Comparison of ENCODE assay signal across 9 mouse cellular contexts in the genomic region with DNA sequence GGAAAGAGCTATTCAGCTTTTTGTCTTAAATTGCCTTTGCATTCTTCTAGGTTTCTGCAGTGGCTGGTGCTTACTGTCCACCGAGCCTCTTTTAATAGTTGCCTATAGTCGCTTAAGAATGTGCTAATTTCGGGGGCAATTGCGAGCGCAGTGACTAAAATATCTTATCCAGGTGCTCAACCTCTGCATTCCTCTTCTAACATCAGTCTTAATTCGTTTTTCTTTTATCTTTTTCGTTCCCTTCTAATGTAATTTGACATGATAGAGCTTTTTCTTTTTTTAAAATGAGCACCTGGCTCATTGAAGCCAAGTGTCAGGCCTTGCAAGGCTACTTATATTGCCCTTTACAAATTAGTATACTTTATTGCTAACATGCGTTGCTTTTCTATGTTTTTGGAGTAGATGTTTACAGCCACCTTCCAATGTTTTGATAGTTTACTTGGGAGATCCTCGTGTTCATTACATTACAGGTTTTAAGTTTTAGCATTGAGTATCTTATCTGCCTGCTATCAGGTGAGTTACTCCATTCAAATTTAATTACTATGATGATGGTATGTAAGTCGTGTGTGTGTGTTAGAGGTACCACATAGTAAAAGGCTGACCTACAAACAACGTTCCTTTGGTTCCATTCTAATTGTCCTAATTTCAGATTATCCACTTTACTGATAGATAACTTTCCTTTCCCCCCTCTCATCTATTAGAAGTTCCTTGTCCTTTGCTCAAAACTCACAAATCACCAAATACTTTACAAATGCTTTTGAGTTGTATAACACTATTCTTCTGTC. TPM values are rescaled to one million over a fixed set of nuclear protein-coding genes. Genes with fewer than 3 reads are reported as not detected.
A peak's percentile ranks its signal among the peaks of the same experiment; 100 is the strongest.
DNase-seq lines count a peak whose midpoint lies in the region; ATAC-seq and TF ChIP-seq lines count a peak whose summit lies in the region.
"Had no signal": no experiment of that assay in that cellular context is flagged by ENCODE, and none has a peak within 500 bp of the region (broad histone marks: within the 10 kb centered on the region; RNA-seq: fewer than 3 reads in every experiment).

No protein-coding gene starts in this region.

- peaks cover 8% of the 10 kb centered on the region for H3K4me1 ChIP-seq in lung, embryonic 14.5 days (ENCODE audit: insufficient read depth)
- H3K4me1 ChIP-seq in intestine, postnatal 0 days (replicated peaks; ENCODE audit: control insufficient read depth, insufficient read depth, low read length) = peaks cover 12% of the 10 kb centered on the region
- H3K4me1 ChIP-seq in small intestine, adult 2 months (ENCODE audit: control insufficient read depth, insufficient read depth, insufficient read length, low read length) = peaks cover 6% of the 10 kb centered on the region; the same call in 1 of the 2 replicates

- no peak for TF ChIP-seq POLR2A in small intestine, adult 2 months (IDR thresholded peaks at IDR 0.05; ENCODE audit: low read depth, low read length)

- peak overlapping the region; percentile 52 for H3K4me3 ChIP-seq in lung, embryonic 14.5 days (ENCODE audit: low read depth, low read length)
- H3K4me3 ChIP-seq in intestine, postnatal 0 days (ENCODE audit: low read depth, low read length) = peak overlapping the region; percentile 24
- peak overlapping the region; percentile 27; the same call in 1 of the 2 replicates for H3K4me3 ChIP-seq in small intestine, adult 2 months (ENCODE audit: low read depth, low read length)

- no peak for TF ChIP-seq CTCF in lung, embryonic 14.5 days (IDR thresholded peaks at IDR 0.05; ENCODE audit: low read depth)
- no peak for TF ChIP-seq CTCF in intestine, postnatal 0 days (IDR thresholded peaks at IDR 0.05; ENCODE audit: low read depth)
- no peak for TF ChIP-seq CTCF in small intestine, adult 2 months (IDR thresholded peaks at IDR 0.05; ENCODE audit: extremely low read depth, insufficient read length, insufficient replicate concordance, low read depth, low read length)

- H3K9me3 ChIP-seq in lung, embryonic 14.5 days (ENCODE audit: low read depth, low read length) = no peaks in the 10 kb centered on the region
- no peaks in the 10 kb centered on the region for H3K9me3 ChIP-seq in intestine, postnatal 0 days (ENCODE audit: control insufficient read depth)

- DNase-seq in lung, embryonic 14.5 days = peak; percentile 54
- no peak for DNase-seq in lung, postnatal 10 days
- DNase-seq in embryo, embryonic 9.5 days (ENCODE audit: extremely low spot score) = peak; percentile 61
- DNase-seq in right cerebral cortex, postnatal 4 days = no peak
- no peak for DNase-seq in adrenal gland, postnatal 10 days
- DNase-seq in T-cell, adult 2 months (ENCODE audit: low spot score) = no peak

- peak overlapping the region; percentile 62 for H3K9ac ChIP-seq in lung, embryonic 14.5 days
- no peak overlapping the region for H3K9ac ChIP-seq in intestine, postnatal 0 days (ENCODE audit: low read depth, low read length)

- 2% methylated on average over 11 of the region's 11 CpGs for WGBS in lung, embryonic 14.5 days
- 3% methylated on average over 11 of the region's 11 CpGs for WGBS in intestine, postnatal 0 days
- WGBS in small intestine, adult 2 months = 11% methylated on average over 11 of the region's 11 CpGs

- H3K36me3 ChIP-seq in lung, embryonic 14.5 days (ENCODE audit: insufficient read depth) = no peaks in the 10 kb centered on the region
- no peaks in the 10 kb centered on the region for H3K36me3 ChIP-seq in intestine, postnatal 0 days (ENCODE audit: control insufficient read depth, insufficient read depth)
- no peaks in the 10 kb centered on the region for H3K36me3 ChIP-seq in small intestine, adult 2 months (ENCODE audit: control insufficient read depth, insufficient read depth, low read length)

- no peaks in the 10 kb centered on the region for H3K27me3 ChIP-seq in lung, embryonic 14.5 days (ENCODE audit: insufficient read depth, low read length)
- no peaks in the 10 kb centered on the region for H3K27me3 ChIP-seq in intestine, postnatal 0 days (replicated peaks; ENCODE audit: control insufficient read depth, insufficient read depth, low read length)
- H3K27me3 ChIP-seq in small intestine, adult 2 months (ENCODE audit: control insufficient read depth, insufficient read depth, low read length) = no peaks in the 10 kb centered on the region

- peak overlapping the region; percentile 86 for H3K27ac ChIP-seq in lung, embryonic 14.5 days (ENCODE audit: low read depth)
- no peak overlapping the region for H3K27ac ChIP-seq in intestine, postnatal 0 days (ENCODE audit: low read depth, low read length)
- no peak overlapping the region for H3K27ac ChIP-seq in small intestine, adult 2 months (ENCODE audit: insufficient read depth, low read depth, low read length)

- peak overlapping the region; percentile 70 for H3K4me2 ChIP-seq in lung, embryonic 14.5 days
- peak overlapping the region; percentile 56 for H3K4me2 ChIP-seq in intestine, postnatal 0 days (replicated peaks; ENCODE audit: low read depth)

- ATAC-seq in lung, embryonic 14.5 days (ENCODE audit: insufficient read depth) = no peak
- ATAC-seq in intestine, postnatal 0 days = no peak

RNA-seq across cellular contexts. Expression of gene Hist2h3c1, which starts 1.1 kb away (rescaled TPM):
- polyA plus RNA-seq in lung, embryonic 14.5 days (2014; fragmentation: Nextera tagmentation; extraction: Ambion mirVana) = 0.30 and 2.3 TPM in 2 replicates
- 0.42 and 1.1 TPM in 2 replicates for polyA plus RNA-seq in intestine, postnatal 0 days (2015; fragmentation: Nextera tagmentation; extraction: Ambion mirVana)
- not detected in 2 replicates for polyA plus RNA-seq in small intestine, adult 2 months (2012; rRNA removed)
- total RNA-seq in adrenal gland, postnatal 10 days (2021) = under 1 TPM in 1 of 2 experiments, not detected in 1; 0.39 TPM
- total RNA-seq: neutrophil, adult 5-6 weeks had no signal

RNA-seq across cellular contexts. Expression of gene Hist2h2aa1, which starts 2.3 kb away (rescaled TPM):
- 13.0 and 15.7 TPM in 2 replicates for polyA plus RNA-seq in lung, embryonic 14.5 days (2014; fragmentation: Nextera tagmentation; extraction: Ambion mirVana)
- 30.6 and 55.7 TPM in 2 replicates for polyA plus RNA-seq in intestine, postnatal 0 days (2015; fragmentation: Nextera tagmentation; extraction: Ambion mirVana)
- 485 and 622 TPM in 2 replicates for polyA plus RNA-seq in small intestine, adult 2 months (2012; rRNA removed)
- total RNA-seq in adrenal gland, postnatal 10 days (2021) = 10 to 100 TPM; 27.3 to 37.4 TPM

RNA-seq across cellular contexts. Expression of gene Hist2h2aa2, which starts 7.5 kb away (rescaled TPM):
- 49.7 and 55.6 TPM in 2 replicates for polyA plus RNA-seq in lung, embryonic 14.5 days (2014; fragmentation: Nextera tagmentation; extraction: Ambion mirVana)
- 87.4 and 108 TPM in 2 replicates for polyA plus RNA-seq in intestine, postnatal 0 days (2015; fragmentation: Nextera tagmentation; extraction: Ambion mirVana)
- 248 and 339 TPM in 2 replicates for polyA plus RNA-seq in small intestine, adult 2 months (2012; rRNA removed)
- 1,000 to 10,000 TPM in 1 of 2 experiments, 100 to 1,000 TPM in 1; 944 to 1,071 TPM for total RNA-seq in adrenal gland, postnatal 10 days (2021)

RNA-seq across cellular contexts. Expression of gene Hist2h3c2, which starts 8.6 kb away (rescaled TPM):
- polyA plus RNA-seq in lung, embryonic 14.5 days (2014; fragmentation: Nextera tagmentation; extraction: Ambion mirVana) = 11.5 and 14.4 TPM in 2 replicates
- 1.1 and 1.5 TPM in 2 replicates for polyA plus RNA-seq in intestine, postnatal 0 days (2015; fragmentation: Nextera tagmentation; extraction: Ambion mirVana)
- 59.1 and 109 TPM in 2 replicates for polyA plus RNA-seq in small intestine, adult 2 months (2012; rRNA removed)
- 100 to 1,000 TPM; 135 to 152 TPM for total RNA-seq in adrenal gland, postnatal 10 days (2021)

RNA-seq across cellular contexts. Expression of gene Hist2h4, which starts 15.6 kb away (rescaled TPM):
- 11.3 and 16.6 TPM in 2 replicates for polyA plus RNA-seq in lung, embryonic 14.5 days (2014; fragmentation: Nextera tagmentation; extraction: Ambion mirVana)
- 2.1 and 4.7 TPM in 2 replicates for polyA plus RNA-seq in intestine, postnatal 0 days (2015; fragmentation: Nextera tagmentation; extraction: Ambion mirVana)
- polyA plus RNA-seq in small intestine, adult 2 months (2012; rRNA removed) = 4.2 and 6.3 TPM in 2 replicates
- total RNA-seq in adrenal gland, postnatal 10 days (2021) = 10 to 100 TPM; 71.1 to 77.9 TPM

Comparison
In these comparisons a context has a peak if more than half of its experiments do, and no peak if none do; other contexts are left out.
1. DNase-seq: peak in lung, embryonic 14.5 days (single experiment) and embryo, embryonic 9.5 days (single experiment); none in lung, postnatal 10 days (single experiment), right cerebral cortex, postnatal 4 days (single experiment), adrenal gland, postnatal 10 days (single experiment) and T-cell, adult 2 months (single experiment).
2. Peak in every context shown above with its lines, with median percentiles within 50 percentile points of each other: H3K4me3 ChIP-seq.